Mouse (Mus musculus) megakaryocyte, embryonic 14.5 days (primary cell): Measurements from ENCODE around the gene Fbxl20.

Experiments used
- FLI1 ChIP-seq: IDR thresholded peaks from 2 replicates; pipeline ENCODE4 v1.6.1; 2012; ENCODE audit warnings: low read length, inconsistent platforms, mixed read lengths
- GATA1 ChIP-seq: IDR thresholded peaks from 3 replicates; pipeline ENCODE4 v1.6.1; 2012; ENCODE audit warnings: mixed read lengths, low read length, inconsistent platforms, borderline replicate concordance

- TF ChIP-seq GATA1 (no peak), FLI1 (no peak)
Observed at GRCm38 (mm10) chr11:98109706-98110105, 40.5 kb downstream of the Fbxl20 start.
